Mouse (Mus musculus): ENCODE data around the gene Kl. TPM values are rescaled to one million over a fixed set of nuclear protein-coding genes. Genes with fewer than 3 reads are reported as not detected.
A peak's percentile ranks its signal among the peaks of the same experiment; 100 is the strongest.

Gene Kl
- 0.09 and 0.25 TPM in 2 replicates for polyA plus RNA-seq (2015; fragmentation: Nextera tagmentation; extraction: Ambion mirVana)

GRCm38 (mm10) chr5:150952328-150952668, at the start of gene Kl:
Kl (plus strand) TSS chr5:150952607.
- H3K4me3 ChIP-seq (ENCODE audit: low read length): peak within 1 kb of the TSS; percentile 57
- WGBS: 1% methylated on average over 20 of the region's 22 CpGs
- no peak within 1 kb of the TSS for H3K27ac ChIP-seq (ENCODE audit: low read length)
- peaks cover 12% of the 10 kb centered on the region for H3K4me1 ChIP-seq (replicated peaks; ENCODE audit: control insufficient read depth, insufficient read depth, low read length)
- H3K36me3 ChIP-seq (ENCODE audit: control insufficient read depth, insufficient read depth, low read length): no peaks in the 10 kb centered on the region
- peaks cover 33% of the 10 kb centered on the region for H3K27me3 ChIP-seq (ENCODE audit: control insufficient read depth, insufficient read depth, low read depth, low read length)
- peak within 1 kb of the TSS; percentile 50 for H3K9ac ChIP-seq (ENCODE audit: low read length)
- ATAC-seq (ENCODE audit: low read depth): peak; percentile 47
- H3K4me2 ChIP-seq (ENCODE audit: low read depth, low read length): peak within 1 kb of the TSS; percentile 84
- H3K9me3 ChIP-seq (ENCODE audit: control insufficient read depth, low read length): no peaks in the 10 kb centered on the region

- Histone ChIP-seq H3K4me3 (ENCODE audit: low read length) (no peak overlapping the region), H3K9ac (ENCODE audit: low read length) (no peak overlapping the region), H3K36me3 (ENCODE audit: control insufficient read depth, insufficient read depth, low read length) (no peaks in the 10 kb centered on the region), H3K4me2 (ENCODE audit: low read depth, low read length) (no peak overlapping the region), H3K27ac (ENCODE audit: low read length) (no peak overlapping the region), H3K9me3 (ENCODE audit: control insufficient read depth, low read length) (peaks cover 3% of the 10 kb centered on the region; the same call in 1 of the 2 replicates), H3K27me3 (ENCODE audit: control insufficient read depth, insufficient read depth, low read depth, low read length) (no peaks in the 10 kb centered on the region), H3K4me1 (replicated peaks; ENCODE audit: control insufficient read depth, insufficient read depth, low read length) (no peaks in the 10 kb centered on the region)
- 31% methylated on average over 9 of the region's 9 CpGs for WGBS
- ATAC-seq (ENCODE audit: low read depth): no peak
These were observed 46.1 kb upstream of the Kl start for GRCm38 (mm10) chr5:150906053-150907040.

DNA sequence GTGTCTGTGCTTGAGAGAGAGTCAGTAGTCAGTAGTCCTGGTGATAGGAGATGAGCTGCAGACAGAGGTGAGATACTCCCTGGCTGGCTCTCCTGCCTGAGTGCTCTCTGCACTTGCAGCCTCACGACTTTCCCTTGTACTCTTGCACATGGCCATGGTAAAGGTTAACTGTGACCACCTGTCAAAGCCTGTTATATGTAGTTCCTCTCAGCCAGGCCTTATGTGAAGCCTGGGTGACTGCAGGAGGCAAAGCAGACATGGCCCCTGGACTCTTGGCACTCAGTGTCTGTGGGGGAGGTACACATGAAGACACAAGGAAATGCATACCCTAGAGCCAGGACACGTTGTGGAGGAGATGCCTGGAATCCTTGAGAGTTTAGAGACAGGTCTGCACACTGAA, 40.3 kb upstream of the Kl start:
- Histone ChIP-seq H3K27ac (ENCODE audit: low read length) (no peak overlapping the region), H3K4me2 (ENCODE audit: low read depth, low read length) (no peak overlapping the region), H3K4me3 (ENCODE audit: low read length) (no peak overlapping the region), H3K9ac (ENCODE audit: low read length) (no peak overlapping the region), H3K36me3 (ENCODE audit: control insufficient read depth, insufficient read depth, low read length) (no peaks in the 10 kb centered on the region), H3K9me3 (ENCODE audit: control insufficient read depth, low read length) (peaks cover 3% of the 10 kb centered on the region; the same call in 1 of the 2 replicates), H3K27me3 (ENCODE audit: control insufficient read depth, insufficient read depth, low read depth, low read length) (no peaks in the 10 kb centered on the region), H3K4me1 (replicated peaks; ENCODE audit: control insufficient read depth, insufficient read depth, low read length) (no peaks in the 10 kb centered on the region)
- WGBS: 8% methylated on average over 2 of the region's 2 CpGs
- ATAC-seq (ENCODE audit: low read depth): no peak

- Histone ChIP-seq H3K9ac (ENCODE audit: low read length) (no peak overlapping the region), H3K4me3 (ENCODE audit: low read length) (no peak overlapping the region), H3K4me2 (ENCODE audit: low read depth, low read length) (no peak overlapping the region), H3K27ac (ENCODE audit: low read length) (no peak overlapping the region), H3K36me3 (ENCODE audit: control insufficient read depth, insufficient read depth, low read length) (no peaks in the 10 kb centered on the region), H3K27me3 (ENCODE audit: control insufficient read depth, insufficient read depth, low read depth, low read length) (no peaks in the 10 kb centered on the region), H3K9me3 (ENCODE audit: control insufficient read depth, low read length) (peaks cover 3% of the 10 kb centered on the region; the same call in 1 of the 2 replicates), H3K4me1 (replicated peaks; ENCODE audit: control insufficient read depth, insufficient read depth, low read length) (no peaks in the 10 kb centered on the region)
- no peak for ATAC-seq (ENCODE audit: low read depth)
- WGBS: 23% methylated on average over 5 of the region's 5 CpGs
These were observed 39.8 kb upstream of the Kl start for GRCm38 (mm10) chr5:150912656-150913055.

DNA sequence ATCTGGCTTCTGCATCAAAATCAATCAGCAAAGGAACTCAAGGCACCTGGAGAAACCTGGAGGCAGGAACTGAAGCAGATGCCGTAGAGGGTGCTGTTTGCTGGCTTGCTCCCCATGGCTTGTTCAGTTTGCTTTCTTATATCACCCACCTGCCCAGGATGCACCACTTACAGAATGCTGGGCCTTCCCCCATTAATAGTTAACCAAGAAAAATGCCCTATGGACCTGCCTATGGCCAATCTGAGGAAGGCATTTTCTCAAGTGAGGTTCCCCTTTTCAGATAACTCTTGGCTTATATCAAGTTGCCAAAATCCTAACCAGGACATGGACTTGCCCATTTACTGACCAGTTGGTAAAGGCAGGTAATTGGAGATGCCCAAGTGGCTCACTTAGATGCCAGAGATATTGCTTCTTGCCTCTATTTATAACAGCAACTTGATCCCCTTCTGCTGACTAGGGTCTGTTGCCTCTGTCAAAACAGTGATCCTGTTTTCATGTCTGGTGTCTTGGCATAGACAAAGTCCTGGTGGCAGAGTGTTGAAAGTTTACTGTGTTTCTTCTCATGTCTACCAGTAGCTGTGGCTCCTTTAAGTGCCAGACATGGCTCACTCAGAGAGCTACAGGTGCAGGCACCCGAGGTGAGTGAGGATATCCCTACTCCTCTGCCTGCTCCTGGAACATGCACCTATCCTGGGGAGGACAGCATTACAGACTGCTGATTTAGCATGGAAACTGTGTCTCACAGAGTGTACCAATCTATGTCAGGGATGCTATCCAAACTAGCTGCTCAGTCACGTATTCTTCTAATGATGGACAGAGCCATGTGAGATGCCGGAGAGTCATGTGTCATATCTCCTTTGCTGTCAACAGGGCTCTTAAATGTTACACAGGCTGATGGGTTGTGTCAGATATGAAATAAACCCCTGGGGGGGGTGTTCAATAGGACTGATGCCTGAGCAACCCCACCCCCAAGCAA, 37.0 kb upstream of the Kl start:
- no peak overlapping the region for H3K4me2 ChIP-seq (ENCODE audit: low read depth, low read length)
- no peak overlapping the region for H3K9ac ChIP-seq (ENCODE audit: low read length)
- no peak overlapping the region for H3K4me3 ChIP-seq (ENCODE audit: low read length)
- no peak for ATAC-seq (ENCODE audit: low read depth)
- no peaks in the 10 kb centered on the region for H3K9me3 ChIP-seq (ENCODE audit: control insufficient read depth, low read length)
- H3K27ac ChIP-seq (ENCODE audit: low read length): no peak overlapping the region
- no peaks in the 10 kb centered on the region for H3K4me1 ChIP-seq (replicated peaks; ENCODE audit: control insufficient read depth, insufficient read depth, low read length)
- H3K36me3 ChIP-seq (ENCODE audit: control insufficient read depth, insufficient read depth, low read length): no peaks in the 10 kb centered on the region
- WGBS: 68% methylated on average over 4 of the region's 4 CpGs
- no peaks in the 10 kb centered on the region for H3K27me3 ChIP-seq (ENCODE audit: control insufficient read depth, insufficient read depth, low read depth, low read length)

GRCm38 (mm10) chr5:150917131-150917858, 35.1 kb upstream of the Kl start:
- H3K27ac ChIP-seq (ENCODE audit: low read length): no peak overlapping the region
- no peak overlapping the region for H3K4me3 ChIP-seq (ENCODE audit: low read length)
- no peak overlapping the region for H3K4me2 ChIP-seq (ENCODE audit: low read depth, low read length)
- WGBS: 73% methylated on average over 21 of the region's 21 CpGs
- no peaks in the 10 kb centered on the region for H3K27me3 ChIP-seq (ENCODE audit: control insufficient read depth, insufficient read depth, low read depth, low read length)
- no peaks in the 10 kb centered on the region for H3K36me3 ChIP-seq (ENCODE audit: control insufficient read depth, insufficient read depth, low read length)
- no peak for ATAC-seq (ENCODE audit: low read depth)
- H3K9ac ChIP-seq (ENCODE audit: low read length): no peak overlapping the region
- no peaks in the 10 kb centered on the region for H3K4me1 ChIP-seq (replicated peaks; ENCODE audit: control insufficient read depth, insufficient read depth, low read length)
- no peaks in the 10 kb centered on the region for H3K9me3 ChIP-seq (ENCODE audit: control insufficient read depth, low read length)

GRCm38 (mm10) chr5:150918599-150918998, 33.8 kb upstream of the Kl start:
- no peak overlapping the region for H3K4me3 ChIP-seq (ENCODE audit: low read length)
- H3K9me3 ChIP-seq (ENCODE audit: control insufficient read depth, low read length): no peaks in the 10 kb centered on the region
- no peak for ATAC-seq (ENCODE audit: low read depth)
- H3K27ac ChIP-seq (ENCODE audit: low read length): no peak overlapping the region
- H3K9ac ChIP-seq (ENCODE audit: low read length): no peak overlapping the region
- H3K27me3 ChIP-seq (ENCODE audit: control insufficient read depth, insufficient read depth, low read depth, low read length): no peaks in the 10 kb centered on the region
- no peak overlapping the region for H3K4me2 ChIP-seq (ENCODE audit: low read depth, low read length)
- H3K4me1 ChIP-seq (replicated peaks; ENCODE audit: control insufficient read depth, insufficient read depth, low read length): no peaks in the 10 kb centered on the region
- 81% methylated on average over 13 of the region's 13 CpGs for WGBS
- H3K36me3 ChIP-seq (ENCODE audit: control insufficient read depth, insufficient read depth, low read length): no peaks in the 10 kb centered on the region

- Histone ChIP-seq H3K27ac (ENCODE audit: low read length) (no peak overlapping the region), H3K4me3 (ENCODE audit: low read length) (no peak overlapping the region), H3K4me2 (ENCODE audit: low read depth, low read length) (no peak overlapping the region), H3K27me3 (ENCODE audit: control insufficient read depth, insufficient read depth, low read depth, low read length) (no peaks in the 10 kb centered on the region), H3K36me3 (ENCODE audit: control insufficient read depth, insufficient read depth, low read length) (no peaks in the 10 kb centered on the region), H3K4me1 (replicated peaks; ENCODE audit: control insufficient read depth, insufficient read depth, low read length) (no peaks in the 10 kb centered on the region), H3K9ac (ENCODE audit: low read length) (no peak overlapping the region), H3K9me3 (ENCODE audit: control insufficient read depth, low read length) (no peaks in the 10 kb centered on the region)
- WGBS: 46% methylated on average over 4 of the region's 4 CpGs
- ATAC-seq (ENCODE audit: low read depth): 0 out of 2 replicates have a peak, but pooled peaks have one; percentile 17
These were observed 33.1 kb upstream of the Kl start for GRCm38 (mm10) chr5:150919269-150919668.
